Mouse (Mus musculus) neural tube, embryonic 13.5 days (tissue): Measurements from ENCODE around the gene Ugt1a9. TPM values are rescaled to one million over a fixed set of nuclear protein-coding genes. Genes with fewer than 3 reads are reported as not detected.

Source experiments
- ATAC-seq: fragments of 200-750 bp; cut with Nextera tagmentation; 2 replicates; pipeline ENCODE4 v1.8.0; 2017; ENCODE audit warnings: low read depth, mild to moderate bottlenecking, moderate TSS enrichment, moderate library complexity
- H3K27ac ChIP-seq: fragments of 300-500 bp; sonication (generic); replicated peaks from 2 replicates; pipeline ENCODE4 v1.5.1; 2015; ENCODE audit warnings: moderate library complexity, mild to moderate bottlenecking, inconsistent platforms
- H3K27me3 ChIP-seq: fragments of 300-500 bp; sonication (generic); 2 replicates; pipeline ENCODE4 v1.6.1; 2015; ENCODE audit warnings: mild to moderate bottlenecking, inconsistent platforms
- H3K36me3 ChIP-seq: fragments of 300-500 bp; sonication (generic); 2 replicates; pipeline ENCODE4 v1.6.1; 2015; ENCODE audit warnings: mild to moderate bottlenecking, inconsistent platforms
- H3K4me1 ChIP-seq: fragments of 300-500 bp; sonication (generic); replicated peaks from 2 replicates; pipeline ENCODE4 v1.6.1; 2015; ENCODE audit warnings: inconsistent platforms
- H3K4me2 ChIP-seq: fragments of 300-500 bp; sonication (generic); 2 replicates; pipeline ENCODE4 v1.6.1; 2015; ENCODE audit warnings: inconsistent platforms, mild to moderate bottlenecking, moderate library complexity
- H3K4me3 ChIP-seq: fragments of 300-500 bp; sonication (generic); 2 replicates; pipeline ENCODE4 v1.5.1; 2015; ENCODE audit warnings: mild to moderate bottlenecking, inconsistent platforms
- H3K9ac ChIP-seq: fragments of 300-500 bp; sonication (generic); 2 replicates; pipeline ENCODE4 v1.6.1; 2015; ENCODE audit warnings: moderate library complexity, mild to moderate bottlenecking, inconsistent platforms
- H3K9me3 ChIP-seq: fragments of 300-500 bp; sonication (generic); 2 replicates; pipeline ENCODE4 v1.6.1; 2016; ENCODE audit warnings: inconsistent platforms
- WGBS: fragments of 180-500 bp; shearing (Covaris S2); methylation state at CpG from one replicate; pipeline ENCODE4 v1.1.7; 2015; 5-methylcytosine and 5-hydroxymethylcytosine counted together
- polyA plus RNA-seq: library from polyadenylated mRNA; unstranded; fragments of >200 nt; fragmentation: Nextera tagmentation; extraction: Ambion mirVana; gene quantifications from 2 replicates; pipeline ENCODE4 v1.2.1, GENCODE M21; 2015

The Ugt1a9 gene
- polyA plus RNA-seq, 1 experiment from 2014 or later, result not detected

- peaks cover 60% of the 10 kb centered on the region for H3K36me3 ChIP-seq
- H3K4me3 ChIP-seq, result no peak overlapping the region
- H3K27ac ChIP-seq, result no peak overlapping the region
- H3K9ac ChIP-seq, result no peak overlapping the region
- H3K27me3 ChIP-seq, result no peaks in the 10 kb centered on the region
- 81% methylated on average over 6 of the region's 6 CpGs for WGBS
- peak; percentile 3; the same call in 1 of the 2 replicates for ATAC-seq
- peaks cover 35% of the 10 kb centered on the region for H3K9me3 ChIP-seq
- H3K4me2 ChIP-seq, result no peak overlapping the region
- H3K4me1 ChIP-seq, result peaks cover 25% of the 10 kb centered on the region
Measured at GRCm38 (mm10) chr1:88260114-88260513, 189.5 kb downstream of the Ugt1a9 start.

- Histone ChIP-seq H3K9ac (no peak overlapping the region), H3K9me3 (peaks cover 33% of the 10 kb centered on the region), H3K27me3 (no peaks in the 10 kb centered on the region), H3K4me1 (peaks cover 25% of the 10 kb centered on the region), H3K27ac (no peak overlapping the region), H3K4me2 (no peak overlapping the region), H3K4me3 (no peak overlapping the region), H3K36me3 (peaks cover 67% of the 10 kb centered on the region)
- WGBS, result 85% methylated on average over 10 of the region's 10 CpGs
- ATAC-seq, result no peak
Measured at GRCm38 (mm10) chr1:88260604-88261377, 190.2 kb downstream of the Ugt1a9 start.

- Histone ChIP-seq H3K27me3 (no peaks in the 10 kb centered on the region), H3K36me3 (peaks cover 76% of the 10 kb centered on the region), H3K9me3 (peaks cover 24% of the 10 kb centered on the region), H3K4me1 (peaks cover 25% of the 10 kb centered on the region), H3K4me2 (no peak overlapping the region), H3K9ac (no peak overlapping the region), H3K27ac (no peak overlapping the region), H3K4me3 (no peak overlapping the region)
- no peak for ATAC-seq
- WGBS, result 85% methylated on average over 7 of the region's 7 CpGs
Measured at GRCm38 (mm10) chr1:88261706-88262105, 191.1 kb downstream of the Ugt1a9 start.

- Histone ChIP-seq H3K36me3 (peaks cover 82% of the 10 kb centered on the region), H3K27ac (no peak overlapping the region), H3K4me3 (no peak overlapping the region), H3K4me2 (no peak overlapping the region), H3K27me3 (no peaks in the 10 kb centered on the region), H3K4me1 (peaks cover 25% of the 10 kb centered on the region), H3K9me3 (peaks cover 19% of the 10 kb centered on the region), H3K9ac (no peak overlapping the region)
- WGBS, result 77% methylated on average over 4 of the region's 4 CpGs
- ATAC-seq, result no peak
Measured at GRCm38 (mm10) chr1:88262255-88262654, 191.7 kb downstream of the Ugt1a9 start.

GRCm38 (mm10) chr1:88262961-88263360, 192.4 kb downstream of the Ugt1a9 start:
- H3K27me3 ChIP-seq, result no peaks in the 10 kb centered on the region
- peaks cover 12% of the 10 kb centered on the region for H3K9me3 ChIP-seq
- no peak overlapping the region for H3K27ac ChIP-seq
- peaks cover 25% of the 10 kb centered on the region for H3K4me1 ChIP-seq
- H3K9ac ChIP-seq, result no peak overlapping the region
- peaks cover 89% of the 10 kb centered on the region for H3K36me3 ChIP-seq
- no peak for ATAC-seq
- 79% methylated on average over 6 of the region's 6 CpGs for WGBS
- H3K4me2 ChIP-seq, result no peak overlapping the region
- no peak overlapping the region for H3K4me3 ChIP-seq

- WGBS, result 92% methylated on average over 5 of the region's 5 CpGs
- no peak overlapping the region for H3K9ac ChIP-seq
- H3K4me3 ChIP-seq, result no peak overlapping the region
- H3K27ac ChIP-seq, result no peak overlapping the region
- 0 out of 2 replicates have a peak, but pooled peaks cover 5% of the 10 kb centered on the region for H3K9me3 ChIP-seq
- no peak overlapping the region for H3K4me2 ChIP-seq
- H3K27me3 ChIP-seq, result no peaks in the 10 kb centered on the region
- H3K4me1 ChIP-seq, result peaks cover 25% of the 10 kb centered on the region
- H3K36me3 ChIP-seq, result peaks cover 97% of the 10 kb centered on the region
- ATAC-seq, result no peak
Measured at GRCm38 (mm10) chr1:88263778-88264177, 193.2 kb downstream of the Ugt1a9 start.

GRCm38 (mm10) chr1:88264237-88264868, 193.8 kb downstream of the Ugt1a9 start:
- peaks cover 100% of the 10 kb centered on the region for H3K36me3 ChIP-seq
- ATAC-seq, result no peak
- no peak overlapping the region for H3K4me3 ChIP-seq
- H3K4me1 ChIP-seq, result peaks cover 22% of the 10 kb centered on the region
- H3K9ac ChIP-seq, result no peak overlapping the region
- 0 out of 2 replicates have a peak, but pooled peaks cover 5% of the 10 kb centered on the region for H3K9me3 ChIP-seq
- no peak overlapping the region for H3K27ac ChIP-seq
- no peaks in the 10 kb centered on the region for H3K27me3 ChIP-seq
- no peak overlapping the region for H3K4me2 ChIP-seq
- 90% methylated on average over 7 of the region's 7 CpGs for WGBS

- Histone ChIP-seq H3K27me3 (no peaks in the 10 kb centered on the region), H3K9me3 (0 out of 2 replicates have a peak, but pooled peaks cover 5% of the 10 kb centered on the region), H3K4me2 (no peak overlapping the region), H3K27ac (no peak overlapping the region), H3K4me1 (peaks cover 17% of the 10 kb centered on the region), H3K9ac (no peak overlapping the region), H3K4me3 (no peak overlapping the region), H3K36me3 (peaks cover 100% of the 10 kb centered on the region)
- 80% methylated on average over 4 of the region's 4 CpGs for WGBS
- no peak for ATAC-seq
Measured at GRCm38 (mm10) chr1:88264869-88265240, 194.3 kb downstream of the Ugt1a9 start.

- peaks cover 12% of the 10 kb centered on the region for H3K4me1 ChIP-seq
- 88% methylated on average over 13 of the region's 13 CpGs for WGBS
- H3K9ac ChIP-seq, result no peak overlapping the region
- ATAC-seq, result no peak
- peaks cover 90% of the 10 kb centered on the region for H3K36me3 ChIP-seq
- no peak overlapping the region for H3K4me3 ChIP-seq
- H3K27me3 ChIP-seq, result no peaks in the 10 kb centered on the region
- H3K4me2 ChIP-seq, result no peak overlapping the region
- H3K27ac ChIP-seq, result no peak overlapping the region
- 0 out of 2 replicates have a peak, but pooled peaks cover 5% of the 10 kb centered on the region for H3K9me3 ChIP-seq
Measured at GRCm38 (mm10) chr1:88266123-88266522, 195.5 kb downstream of the Ugt1a9 start.

GRCm38 (mm10) chr1:88267489-88267888, 196.9 kb downstream of the Ugt1a9 start:
- Histone ChIP-seq H3K4me1 (peaks cover 3% of the 10 kb centered on the region), H3K4me3 (no peak overlapping the region), H3K9ac (no peak overlapping the region), H3K27me3 (no peaks in the 10 kb centered on the region), H3K9me3 (0 out of 2 replicates have a peak, but pooled peaks cover 5% of the 10 kb centered on the region), H3K36me3 (peaks cover 87% of the 10 kb centered on the region), H3K27ac (no peak overlapping the region), H3K4me2 (no peak overlapping the region)
- ATAC-seq, result no peak
- WGBS, result 92% methylated on average over 6 of the region's 6 CpGs

- Histone ChIP-seq H3K36me3 (peaks cover 86% of the 10 kb centered on the region), H3K4me3 (no peak overlapping the region), H3K9ac (no peak overlapping the region), H3K27me3 (no peaks in the 10 kb centered on the region), H3K4me2 (no peak overlapping the region), H3K9me3 (0 out of 2 replicates have a peak, but pooled peaks cover 5% of the 10 kb centered on the region), H3K27ac (no peak overlapping the region), H3K4me1 (no peaks in the 10 kb centered on the region)
- 89% methylated on average over 6 of the region's 6 CpGs for WGBS
- ATAC-seq, result no peak
Measured at GRCm38 (mm10) chr1:88268070-88268469, 197.5 kb downstream of the Ugt1a9 start.
